Mouse (Mus musculus) frontal cortex, adult 2 months (tissue): ENCODE measurements around the gene Cav1. TPM values are rescaled to one million over a fixed set of nuclear protein-coding genes. Genes with fewer than 3 reads are reported as not detected.

Experiments
- DNase-seq, 2 experiments: peaks; one replicate each; pipeline ENCODE4 v3.0.0; 2022; ENCODE audit warnings: low spot score in 1 of 2; ENCODE audit errors: extremely low spot score in 1 of 2
- polyA plus RNA-seq: library from polyadenylated mRNA; depleted of rRNA; stranded (reverse); fragments of >200 nt; gene quantifications from 2 replicates; pipeline ENCODE4 v1.2.3, GENCODE M21; 2012

Gene Cav1
- polyA plus RNA-seq, 1 experiment, result 27.3 TPM

- DNase-seq, result no peak
These were observed 10.4 kb downstream of the Cav1 start for GRCm38 (mm10) chr6:17316294-17317166.

- DNase-seq, result peak in 1 of 2 experiments; percentile 14
These were observed 11.0 kb downstream of the Cav1 start for GRCm38 (mm10) chr6:17317167-17317524.

GRCm38 (mm10) chr6:17317944-17318343 lies 11.8 kb downstream of the Cav1 start:
- DNase-seq, result no peak

GRCm38 (mm10) chr6:17321976-17322375 lies 15.8 kb downstream of the Cav1 start:
- no peak for DNase-seq

GRCm38 (mm10) chr6:17327216-17327615 lies 21.1 kb downstream of the Cav1 start:
- no peak for DNase-seq

GRCm38 (mm10) chr6:17329801-17330200 lies 23.7 kb downstream of the Cav1 start:
- DNase-seq, result no peak

GRCm38 (mm10) chr6:17337724-17338123 lies 31.6 kb downstream of the Cav1 start:
- DNase-seq, result peak in 1 of 2 experiments; percentile 16

- DNase-seq, result no peak
These were observed 34.3 kb downstream of the Cav1 start for GRCm38 (mm10) chr6:17340406-17340805.

GRCm38 (mm10) chr6:17348011-17348410 lies 41.9 kb downstream of the Cav1 start:
- DNase-seq, result no peak

GRCm38 (mm10) chr6:17350803-17351202 lies 44.7 kb downstream of the Cav1 start:
- DNase-seq, result no peak

- DNase-seq, result peak in 1 of 2 experiments; percentile 71
These were observed 53.0 kb downstream of the Cav1 start for GRCm38 (mm10) chr6:17358896-17359690.

- DNase-seq, result peak in 1 of 2 experiments; percentile 47
These were observed 56.6 kb downstream of the Cav1 start for GRCm38 (mm10) chr6:17362771-17363170.

- DNase-seq, result no peak
These were observed 57.5 kb downstream of the Cav1 start for GRCm38 (mm10) chr6:17363446-17364179.

- DNase-seq, result no peak
These were observed 68.2 kb downstream of the Cav1 start for GRCm38 (mm10) chr6:17374326-17374725.

GRCm38 (mm10) chr6:17377371-17377770 lies 71.2 kb downstream of the Cav1 start:
- DNase-seq, result no peak

GRCm38 (mm10) chr6:17380102-17380501 lies 74.0 kb downstream of the Cav1 start:
- DNase-seq, result no peak

GRCm38 (mm10) chr6:17381690-17382089 lies 75.6 kb downstream of the Cav1 start:
- no peak for DNase-seq

- no peak for DNase-seq
These were observed 79.4 kb downstream of the Cav1 start for GRCm38 (mm10) chr6:17385531-17385930.

GRCm38 (mm10) chr6:17387991-17388710 lies 82.0 kb downstream of the Cav1 start:
- peak; percentile 14 to 17 for DNase-seq
